Mouse (Mus musculus) spleen, postnatal 4 days (tissue): ENCODE data around the gene BC024063.
"Not testable (repeated sequence)": the region's sequence is repeated elsewhere in the genome, so short reads cannot be mapped to it uniquely, and the experiment has no call there.

Source experiments
- DNase-seq, 2 experiments: peaks; one replicate each; pipeline ENCODE4 v3.0.0; 2022; ENCODE audit warnings: low spot score in 2 of 2

BC024063 gene

DNA sequence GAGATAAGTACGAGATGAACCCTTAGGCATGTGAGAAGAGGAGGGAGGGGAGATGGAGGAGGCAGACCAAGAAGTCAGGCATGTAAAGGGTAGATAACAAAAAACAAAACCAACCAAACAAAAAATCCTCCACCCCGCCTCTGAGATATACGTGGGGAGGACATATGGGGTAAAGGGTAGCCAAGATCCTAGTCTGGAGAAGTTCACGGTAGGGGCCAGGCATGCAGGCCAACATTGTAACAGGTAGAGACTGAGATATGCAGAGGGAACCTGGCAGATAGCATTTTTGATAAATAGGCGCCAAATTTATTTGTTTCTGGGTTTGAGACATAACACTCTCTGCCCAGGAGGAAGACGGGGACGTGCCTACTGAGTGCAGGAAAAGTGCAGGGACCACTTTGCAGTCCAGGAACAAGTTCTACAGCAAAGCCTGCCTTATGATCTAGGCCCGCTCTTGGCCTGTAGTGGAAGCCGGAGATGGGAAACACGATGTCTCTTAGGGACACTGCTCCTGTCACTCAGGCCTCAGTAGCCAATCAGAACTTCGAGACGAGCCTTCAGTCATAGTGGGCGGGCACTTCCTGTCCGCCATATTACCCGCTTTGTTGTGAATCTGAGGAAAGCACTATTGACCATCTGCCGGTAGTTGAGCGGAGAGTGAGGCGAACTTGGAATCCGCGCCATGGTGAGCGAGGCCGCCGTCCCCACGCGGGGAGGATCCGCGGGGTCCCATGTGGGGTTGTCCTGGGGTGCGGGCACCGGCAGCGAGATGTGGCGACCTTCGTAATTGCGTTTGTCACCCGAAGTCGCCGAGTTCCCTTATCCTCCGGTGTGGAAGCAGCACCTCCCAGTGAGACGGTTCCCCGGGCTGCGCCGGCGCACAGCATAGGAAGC, at the start of gene BC024063:
TSS of gene BC024063 (plus strand) at position 626 of the 894 bp plus-strand sequence.
- DNase-seq, result peak; percentile 41 to 67

DNA sequence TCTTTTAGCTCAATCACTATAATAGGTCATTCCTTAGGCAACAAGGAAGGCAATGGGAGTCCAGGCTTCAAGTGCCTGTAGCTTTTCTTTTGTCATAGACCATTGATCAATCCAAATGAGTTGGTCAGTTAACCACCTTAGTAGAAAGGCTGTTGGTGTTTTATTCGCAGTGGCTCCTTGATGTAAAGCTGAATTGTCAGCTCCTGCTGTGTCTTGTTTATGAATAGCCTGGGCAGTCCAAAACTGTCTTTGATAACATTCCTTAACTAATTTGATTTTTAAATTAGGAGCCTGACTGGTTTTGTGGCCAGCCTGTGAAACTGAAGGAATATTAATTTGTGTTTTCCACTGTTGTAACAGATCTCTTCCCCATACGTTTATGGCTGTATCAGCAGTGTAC, 41.0 kb upstream of the BC024063 start:
- DNase-seq, result no peak

DNA sequence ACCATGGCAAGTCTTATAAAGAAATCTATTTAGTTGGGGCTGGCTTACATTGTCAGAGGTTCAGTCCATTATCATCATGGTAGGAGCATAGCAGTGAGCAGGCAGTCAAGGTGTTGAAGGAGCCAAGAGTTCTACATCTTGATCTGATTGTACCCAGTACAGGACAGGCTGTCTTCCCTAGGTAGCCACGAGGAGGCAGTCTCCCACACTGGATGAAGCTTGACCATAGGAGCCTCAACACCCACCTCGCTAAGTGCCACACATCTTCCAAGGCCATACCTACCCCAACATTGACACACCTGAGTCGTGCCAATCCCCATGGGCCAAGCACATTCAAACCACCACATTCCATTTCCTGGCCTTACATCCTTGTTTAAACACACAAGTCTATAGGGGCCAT, 36.5 kb upstream of the BC024063 start:
- DNase-seq, result no peak

DNA sequence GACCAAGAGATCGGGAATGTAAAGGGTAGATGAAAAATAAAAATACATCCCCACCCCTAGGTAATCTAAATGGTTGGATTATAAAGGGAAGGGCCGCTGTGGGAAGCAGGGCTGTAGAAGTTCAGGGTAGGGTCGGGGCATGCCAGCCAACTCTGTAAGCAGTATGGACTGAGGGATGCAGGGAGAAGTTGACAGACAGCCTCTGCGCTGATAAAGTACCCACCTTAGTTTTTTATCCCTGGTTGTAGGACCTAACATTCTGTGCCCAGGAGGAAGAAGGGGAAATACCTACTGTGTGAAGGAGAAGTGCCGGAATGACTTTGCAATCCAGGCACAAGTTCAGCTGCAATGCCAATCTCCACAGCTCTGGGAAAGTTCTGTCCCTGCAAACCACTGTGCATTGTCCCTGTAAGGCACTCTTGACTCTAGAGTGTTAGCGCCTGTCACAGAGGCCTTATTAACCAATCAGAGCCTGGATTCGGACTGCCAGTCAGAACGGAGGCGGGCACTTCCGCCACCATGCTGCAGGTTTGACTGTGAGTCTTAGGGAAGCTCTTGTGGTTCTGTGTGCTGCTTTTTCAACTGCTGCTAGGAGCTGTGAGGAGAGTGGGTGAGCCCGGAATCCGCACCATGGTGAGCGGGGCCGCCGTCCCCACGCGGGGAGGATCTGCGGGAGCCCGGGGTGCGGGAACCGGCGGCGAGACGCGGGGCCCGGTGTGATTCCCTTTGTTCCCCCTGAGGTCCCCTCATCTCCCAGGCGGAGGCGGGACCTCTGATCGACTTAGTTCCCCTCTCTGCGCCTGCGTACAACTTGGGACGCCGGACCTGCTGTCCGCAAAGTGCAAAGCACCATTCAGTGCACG, 35.3 kb upstream of the BC024063 start, which contains the start of gene Zfp873:
TSS of gene Zfp873 (plus strand) at position 527 of the 863 bp plus-strand sequence.
- DNase-seq, result peak; percentile 86 to 93

DNA sequence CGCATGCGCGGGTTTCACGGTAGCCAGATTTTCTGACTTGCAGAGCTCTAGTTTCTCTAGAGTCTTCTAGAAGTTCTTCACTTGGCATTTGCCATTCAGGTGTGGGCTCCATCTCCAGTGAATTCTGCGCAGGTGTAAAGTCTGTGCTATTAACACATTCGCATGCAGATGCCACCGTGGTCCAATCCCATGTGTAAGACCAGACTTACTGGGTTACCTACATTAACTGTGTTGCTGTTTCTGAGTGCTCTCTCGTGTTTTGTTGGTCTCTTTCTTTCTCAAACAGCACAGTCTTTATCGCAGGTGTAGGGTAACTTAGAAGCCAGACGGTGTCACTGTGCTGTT, 34.7 kb upstream of the BC024063 start:
- not testable (repeated sequence) for DNase-seq

DNA sequence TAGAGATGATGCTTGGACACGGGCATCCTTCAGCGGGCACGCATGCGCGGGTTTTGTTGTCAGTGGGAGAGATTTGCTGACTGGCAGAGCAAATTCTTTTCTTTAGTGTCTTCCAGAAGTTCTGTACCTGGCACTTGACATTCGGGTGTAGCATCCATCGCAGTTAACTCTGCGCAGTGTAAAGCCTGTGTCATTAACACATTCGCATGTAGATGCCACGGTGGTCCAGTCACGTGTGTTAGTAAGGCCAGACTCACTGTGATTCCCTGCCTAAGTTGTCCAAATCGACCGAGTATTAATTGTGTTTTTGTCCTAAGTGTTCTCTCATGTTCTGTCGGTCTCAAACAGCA, 444 bp downstream of the BC024063 start:
- DNase-seq, result not testable (repeated sequence)

DNA sequence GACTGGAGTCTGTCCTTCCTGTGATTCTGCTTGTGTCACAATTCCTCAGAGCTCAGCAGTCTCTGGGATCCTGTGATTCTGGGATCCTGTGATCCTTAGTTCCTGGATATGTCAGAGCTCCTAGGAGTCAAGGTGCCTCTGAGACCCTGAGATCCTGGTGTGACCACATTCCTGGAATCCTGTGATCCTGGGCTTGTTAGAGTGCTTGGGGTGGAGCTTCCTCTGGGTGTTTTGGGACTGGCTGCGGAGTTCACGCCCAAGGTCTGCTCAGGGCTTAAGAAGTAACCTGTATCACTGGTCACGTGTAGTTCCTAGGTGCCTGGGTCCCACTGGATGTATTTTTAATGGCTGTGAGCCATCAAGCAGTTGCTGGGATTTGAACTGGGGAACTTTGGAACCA, 34.1 kb downstream of the BC024063 start:
- DNase-seq, result no peak

DNA sequence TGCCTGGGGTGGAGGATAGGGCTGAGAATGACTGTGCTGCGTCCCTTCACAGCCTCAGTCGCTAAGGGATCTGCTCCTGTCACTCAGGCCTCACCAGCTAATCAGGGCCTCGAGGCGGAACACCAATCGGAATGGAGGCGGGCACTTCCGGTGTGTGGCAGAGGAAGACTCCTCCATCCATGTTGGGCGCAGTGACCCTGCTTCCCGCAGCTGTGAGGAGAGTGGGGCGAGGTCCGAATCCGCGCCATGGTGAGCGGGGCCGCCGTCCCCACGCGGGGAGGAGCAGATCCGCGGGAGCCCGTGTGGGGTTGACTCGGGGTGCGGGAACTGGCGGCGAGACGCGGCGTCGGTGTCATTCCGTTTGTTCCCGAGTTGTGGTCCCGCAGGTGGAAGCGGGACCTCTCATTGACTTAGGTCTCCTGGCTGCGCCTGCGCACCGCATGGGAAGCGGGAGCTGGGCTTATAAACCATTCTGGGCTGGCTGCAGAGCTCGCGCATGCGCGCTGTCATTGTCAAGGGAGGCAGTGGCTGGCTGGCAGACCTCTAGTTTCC, 44.8 kb downstream of the BC024063 start, which contains the start of gene AU041133:
TSS of gene AU041133 (plus strand) at position 164 of the 552 bp plus-strand sequence.
- peak; percentile 77 to 86 for DNase-seq

DNA sequence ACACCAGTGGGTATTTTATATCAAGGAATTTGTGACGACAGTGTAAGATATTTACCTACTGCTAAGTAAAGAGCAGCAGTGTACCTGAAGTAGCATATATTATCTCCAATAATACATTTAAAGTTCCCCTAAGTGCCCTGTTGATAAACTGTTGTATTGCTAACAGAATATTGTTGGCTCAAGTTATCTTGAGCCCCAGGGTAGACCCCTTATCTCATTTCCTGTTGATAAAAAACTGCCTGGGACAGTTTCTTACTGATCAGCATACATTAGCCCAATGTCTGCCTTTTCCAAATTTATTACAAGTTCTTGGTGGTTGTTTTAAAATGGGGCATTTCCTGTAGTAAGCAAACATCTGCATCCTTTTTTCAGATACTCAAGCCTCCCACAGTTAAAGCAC, 62.1 kb downstream of the BC024063 start:
- no peak for DNase-seq

DNA sequence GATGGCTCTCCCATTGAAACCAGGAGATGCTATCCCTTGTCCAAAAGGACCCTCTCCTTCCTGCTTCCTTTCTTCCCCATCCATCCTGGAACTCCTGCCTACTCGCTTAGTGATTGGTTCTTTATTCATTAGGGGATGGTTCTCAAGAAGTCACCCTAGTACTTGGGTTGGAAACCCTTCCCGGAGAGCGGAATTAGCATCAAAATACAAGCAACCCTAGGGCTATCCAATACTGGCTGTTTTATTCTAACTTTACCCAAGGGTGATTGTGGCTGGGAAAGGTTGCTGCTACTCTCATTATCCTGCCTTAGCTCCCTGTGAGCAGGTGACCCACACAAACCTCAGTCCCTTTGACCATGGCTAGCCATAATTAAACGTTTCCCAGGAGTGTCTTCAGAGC, 64.4 kb downstream of the BC024063 start:
- DNase-seq, result no peak
